Mouse (Mus musculus) liver, embryonic 14.5 days (tissue): ENCODE results near the gene Gatd1.

Experiments
- CTCF ChIP-seq: IDR thresholded peaks from 2 replicates; pipeline ENCODE4 v1.5.1; 2016; ENCODE audit warnings: antibody characterized with exemption, low read depth, control low read depth
- EP300 ChIP-seq: IDR thresholded peaks from 2 replicates; pipeline ENCODE4 v1.6.1; 2016; ENCODE audit warnings: antibody characterized with exemption, low read depth

DNA sequence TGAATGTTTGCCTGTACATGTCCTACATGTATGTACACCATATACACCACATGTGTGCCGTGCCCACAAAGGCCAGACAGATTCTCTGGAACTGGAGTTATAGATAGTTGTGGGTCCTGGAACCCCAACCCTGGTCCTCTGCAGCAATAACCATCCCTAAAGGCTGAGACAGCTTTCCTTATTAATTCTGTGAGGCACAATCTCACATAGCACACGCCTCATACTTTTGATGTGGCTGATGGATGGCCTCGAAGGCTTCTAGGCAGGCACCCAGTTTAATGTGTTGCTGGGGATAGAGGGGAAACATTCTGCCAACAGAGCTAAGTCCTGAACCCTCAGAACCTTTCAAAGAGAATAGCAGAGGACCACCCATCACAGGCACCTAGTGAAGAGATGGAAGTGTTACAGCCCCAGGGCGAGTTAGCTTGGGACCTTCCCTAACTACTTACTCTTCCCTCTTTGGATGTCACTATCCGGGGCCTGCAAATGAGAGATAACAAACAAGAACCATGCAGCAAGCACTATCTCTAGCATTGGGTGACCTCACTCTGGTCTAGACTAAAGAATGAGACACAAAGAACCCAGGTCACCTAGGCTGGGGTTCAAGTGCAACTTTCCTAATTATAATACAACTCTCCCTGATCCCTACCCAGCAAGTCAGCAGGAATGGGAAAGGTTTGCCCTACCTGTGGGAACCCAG, 49.4 kb downstream of the Gatd1 start:
- TF ChIP-seq CTCF (0 out of 2 replicates have a peak, but pooled peaks have one; percentile 4), EP300 (peak; percentile 91)
